Mouse (Mus musculus) layer of hippocampus, postnatal 36 days (tissue): ENCODE measurements at regions not wholly inside any gene's neighbourhood (a gene's known extent, or its start where the extent isn't known, plus 50 kb on each side); places are given as distances from the start of the nearest gene placed in this dataset.

ENCODE experiments used
- DNase-seq, 2 experiments: peaks; one replicate each; pipeline ENCODE4 v3.0.0; 2022

DNA sequence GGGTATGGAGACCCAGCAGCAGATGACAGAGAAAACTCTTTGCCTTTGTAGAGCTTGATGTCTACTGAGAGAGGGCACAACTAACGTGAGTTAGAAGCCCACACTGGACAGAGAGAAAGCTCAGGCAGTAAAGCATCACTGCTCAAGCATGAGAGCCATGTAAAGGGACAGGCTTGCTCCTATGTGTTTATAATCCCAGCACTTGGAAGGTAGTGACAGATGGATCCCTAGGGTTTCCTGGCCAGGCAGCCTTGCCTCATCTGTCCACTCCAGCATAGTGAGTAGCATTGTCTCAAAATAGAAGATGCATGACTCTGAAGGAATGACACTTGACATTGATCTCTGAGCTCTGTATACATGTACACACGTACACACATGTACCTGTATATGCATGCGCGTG is 55.9 kb upstream of the Cnksr3 start:
- DNase-seq, result no peak

- no peak for DNase-seq
Observed at GRCm38 (mm10) chr10:7267106-7267505, 55.1 kb upstream of the Cnksr3 start.

DNA sequence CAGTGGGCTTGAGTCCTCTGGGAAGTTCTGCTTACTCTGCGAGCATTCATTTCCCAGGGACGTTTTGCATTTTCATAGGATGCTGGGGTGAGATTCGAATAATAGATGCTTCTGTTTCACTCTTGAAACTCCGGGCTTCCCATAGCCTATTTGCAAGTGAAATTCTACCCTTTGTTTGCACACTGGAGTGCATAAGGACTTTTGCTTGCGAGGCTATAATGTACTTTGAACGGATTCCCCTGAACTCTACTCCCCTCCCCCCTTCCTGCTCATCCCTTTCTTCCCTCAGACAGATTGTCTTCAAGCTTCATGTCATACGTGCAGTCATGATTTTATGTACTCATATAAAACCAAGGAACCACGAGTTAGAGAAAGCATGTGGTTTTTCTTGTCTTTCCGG is 53.4 kb upstream of the Cnksr3 start:
- no peak for DNase-seq

DNA sequence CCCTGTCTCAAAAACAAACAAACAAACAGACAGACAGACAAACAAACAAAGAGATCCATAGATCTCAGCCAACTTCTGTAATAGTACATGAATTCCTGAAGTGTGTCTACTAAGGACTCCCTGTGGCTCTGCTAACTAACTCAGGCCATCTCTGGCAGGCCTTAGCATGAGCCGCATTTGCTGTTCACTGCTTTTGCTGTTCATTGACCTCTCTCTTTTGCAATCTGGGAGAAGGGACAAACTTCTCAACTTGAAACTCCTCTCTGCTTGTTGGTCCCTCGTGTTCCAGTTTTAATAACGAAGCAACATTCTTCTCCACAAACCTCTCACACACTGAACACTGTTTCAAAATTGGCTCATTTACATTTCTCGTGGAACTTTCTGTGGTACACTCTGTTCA is 52.7 kb upstream of the Cnksr3 start:
- no peak for DNase-seq
